Mouse (Mus musculus): Measurements from ENCODE around the gene Mpdz. TPM values are rescaled to one million over a fixed set of nuclear protein-coding genes. Genes with fewer than 3 reads are reported as not detected.

Mpdz gene
- total and polyA plus RNA-seq, 3 experiments = not detected

DNA sequence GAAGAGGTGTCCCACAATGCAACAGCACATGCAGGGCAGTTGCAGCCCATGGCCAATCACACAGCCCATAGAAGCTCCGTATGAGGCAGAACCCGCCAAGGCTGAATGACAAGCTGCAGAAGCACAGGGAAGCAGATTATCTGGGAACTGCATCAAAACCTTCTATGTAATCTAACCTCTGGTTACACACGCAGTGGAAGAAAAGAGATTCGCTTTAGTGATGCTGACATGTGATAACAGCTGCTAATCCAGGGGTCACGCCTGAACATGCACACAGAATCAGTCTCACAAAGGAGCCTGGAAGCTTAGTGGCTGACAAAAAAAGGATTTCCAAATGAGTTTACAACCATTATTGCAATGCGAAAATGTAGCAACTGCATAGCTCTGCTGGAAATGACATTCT, 110.2 kb downstream of the Mpdz start (continued):
- no peak for TF ChIP-seq ELF1 (IDR thresholded peaks at IDR 0.05; ENCODE audit: low read depth, low read length)

DNA sequence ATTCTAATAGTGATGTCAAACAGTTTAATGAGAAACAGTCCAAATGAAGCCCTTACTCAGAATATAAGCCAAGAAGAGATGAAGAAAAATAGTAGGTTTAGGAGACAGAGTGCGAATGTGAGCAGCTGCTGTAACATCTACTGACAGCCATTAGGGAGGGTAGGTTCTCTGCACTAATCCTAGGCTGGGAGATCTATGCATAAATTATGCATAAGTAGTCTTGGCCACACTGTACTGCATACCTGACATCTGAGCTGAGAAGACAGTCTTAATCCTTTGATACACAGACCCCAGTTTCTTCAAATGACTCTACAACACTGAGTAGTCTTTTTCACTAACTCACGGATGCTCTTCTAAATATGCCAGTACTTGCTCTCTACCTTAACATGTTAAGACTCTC, 114.9 kb downstream of the Mpdz start:
- Histone ChIP-seq H3K9me3 (replicated peaks; ENCODE audit: insufficient read depth, low read length) (no peaks in the 10 kb centered on the region), H3K79me2 (ENCODE audit: control insufficient read depth, insufficient read depth, low read length, poor library complexity) (no peaks in the 10 kb centered on the region), H3K27me3 (ENCODE audit: control insufficient read depth in 1 of 2, insufficient read depth in 2 of 2, low read length in 2 of 2) (no peaks in the 10 kb centered on the region), H3K27ac (ENCODE audit: control insufficient read depth, low read depth, low read length) (no peak overlapping the region), H3K36me3 (ENCODE audit: control insufficient read depth in 1 of 2, insufficient read depth in 2 of 2, low read length in 2 of 2) (no peaks in the 10 kb centered on the region), H3K9ac (ENCODE audit: control insufficient read depth, low read depth, low read length, poor library complexity, severe bottlenecking) (no peak overlapping the region), H3K4me1 (ENCODE audit: control insufficient read depth in 1 of 2, insufficient read depth in 2 of 2, low read length in 2 of 2) (no peaks in the 10 kb centered on the region), H3K4me3 (ENCODE audit: control insufficient read depth in 1 of 2, insufficient read depth in 1 of 2, low read depth in 2 of 2, low read length in 2 of 2) (no peak overlapping the region)
- no peak for TF ChIP-seq RCOR1 (IDR thresholded peaks at IDR 0.05; ENCODE audit: low read depth, low read length)
- no peak for TF ChIP-seq MAZ (IDR thresholded peaks at IDR 0.05; ENCODE audit: low read depth, low read length)
- no peak for TF ChIP-seq TCF12 (IDR thresholded peaks at IDR 0.05; ENCODE audit: low read depth, low read length)
- no peak for TF ChIP-seq KAT2A (conservative IDR thresholded peaks at IDR 0.05; ENCODE audit: low read depth, low read length)
- no peak for TF ChIP-seq ZKSCAN1 (IDR thresholded peaks at IDR 0.05; ENCODE audit: low read depth, low read length)
- TF ChIP-seq MAFK (IDR thresholded peaks at IDR 0.05; ENCODE audit: borderline replicate concordance, low read depth, low read length) = no peak
- DNase-seq (ENCODE audit: low read depth, low spot score) = no peak

DNA sequence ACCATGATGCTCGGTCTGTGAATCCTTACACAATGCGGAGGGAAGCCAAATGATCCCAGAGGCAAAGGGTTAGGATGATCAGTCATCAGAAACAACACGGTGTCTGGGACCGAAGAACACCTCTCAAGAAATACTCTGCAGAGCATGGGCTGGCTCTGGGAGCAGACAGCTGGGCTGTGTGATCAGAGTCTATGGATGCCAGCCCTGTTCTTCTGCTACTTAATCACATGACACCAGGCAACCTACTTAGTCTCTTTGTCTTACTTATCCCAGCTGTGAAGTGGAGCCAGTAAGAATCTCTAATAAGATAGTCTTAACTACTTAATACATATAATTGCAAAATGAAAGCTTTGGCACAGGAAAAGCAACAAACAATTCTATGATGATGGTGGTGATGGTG, 118.8 kb downstream of the Mpdz start:
- TF ChIP-seq GABPA (IDR thresholded peaks at IDR 0.05; ENCODE audit: low read depth, low read length) (no peak), POLR2AphosphoS2 (IDR thresholded peaks at IDR 0.05; ENCODE audit: low read length) (no peak), USF1 (IDR thresholded peaks at IDR 0.05; ENCODE audit: low read depth, low read length) (no peak), MEF2A (IDR thresholded peaks at IDR 0.05; ENCODE audit: extremely low read depth, insufficient replicate concordance, low read depth, low read length, poor library complexity, severe bottlenecking) (no peak), ZKSCAN1 (IDR thresholded peaks at IDR 0.05; ENCODE audit: low read depth, low read length) (no peak), USF2 (IDR thresholded peaks at IDR 0.05; ENCODE audit: borderline replicate concordance in 1 of 2, insufficient read depth in 1 of 2, low read depth in 1 of 2, low read length in 2 of 2) (no peak), POLR2A (IDR thresholded peaks at IDR 0.05; ENCODE audit: control insufficient read depth in 1 of 2, insufficient read depth in 1 of 2, low read depth in 1 of 2, low read length in 2 of 2, poor library complexity in 1 of 2) (no peak), UBTF (IDR thresholded peaks at IDR 0.05; ENCODE audit: borderline replicate concordance, insufficient read depth, low read depth, low read length) (no peak), MAZ (IDR thresholded peaks at IDR 0.05; ENCODE audit: low read depth, low read length) (no peak), MYB (IDR thresholded peaks at IDR 0.05; ENCODE audit: low read depth, low read length) (no peak), NRF1 (IDR thresholded peaks at IDR 0.05; ENCODE audit: insufficient read depth, low read depth, low read length, poor library complexity, severe bottlenecking) (no peak), KAT2A (conservative IDR thresholded peaks at IDR 0.05; ENCODE audit: low read depth, low read length) (no peak), CTCF (IDR thresholded peaks at IDR 0.05 in 2 of 3, conservative IDR thresholded peaks at IDR 0.05 in 1 of 3; ENCODE audit: control insufficient read depth in 1 of 3, insufficient read depth in 1 of 3, low read depth in 2 of 3, low read length in 3 of 3, poor library complexity in 1 of 3, severe bottlenecking in 1 of 3) (no peak), POLR2AphosphoS5 (IDR thresholded peaks at IDR 0.05; ENCODE audit: borderline replicate concordance, low read depth, low read length) (no peak)
- DNase-seq (ENCODE audit: low read depth, low spot score) = no peak
- Histone ChIP-seq H3K27ac (ENCODE audit: control insufficient read depth, low read depth, low read length) (no peak overlapping the region), H3K4me1 (ENCODE audit: control insufficient read depth in 1 of 2, insufficient read depth in 2 of 2, low read length in 2 of 2) (no peaks in the 10 kb centered on the region), H3K79me2 (ENCODE audit: control insufficient read depth, insufficient read depth, low read length, poor library complexity) (no peaks in the 10 kb centered on the region), H3K27me3 (ENCODE audit: control insufficient read depth in 1 of 2, insufficient read depth in 2 of 2, low read length in 2 of 2) (no peaks in the 10 kb centered on the region), H3K9me3 (replicated peaks; ENCODE audit: insufficient read depth, low read length) (no peaks in the 10 kb centered on the region), H3K4me3 (ENCODE audit: control insufficient read depth in 1 of 2, insufficient read depth in 1 of 2, low read depth in 2 of 2, low read length in 2 of 2) (no peak overlapping the region), H3K9ac (ENCODE audit: control insufficient read depth, low read depth, low read length, poor library complexity, severe bottlenecking) (no peak overlapping the region), H3K36me3 (ENCODE audit: control insufficient read depth in 1 of 2, insufficient read depth in 2 of 2, low read length in 2 of 2) (no peaks in the 10 kb centered on the region)

Measured in MEL (cell line).